Mouse (Mus musculus): ENCODE data around the gene Tmem184b.

DNA sequence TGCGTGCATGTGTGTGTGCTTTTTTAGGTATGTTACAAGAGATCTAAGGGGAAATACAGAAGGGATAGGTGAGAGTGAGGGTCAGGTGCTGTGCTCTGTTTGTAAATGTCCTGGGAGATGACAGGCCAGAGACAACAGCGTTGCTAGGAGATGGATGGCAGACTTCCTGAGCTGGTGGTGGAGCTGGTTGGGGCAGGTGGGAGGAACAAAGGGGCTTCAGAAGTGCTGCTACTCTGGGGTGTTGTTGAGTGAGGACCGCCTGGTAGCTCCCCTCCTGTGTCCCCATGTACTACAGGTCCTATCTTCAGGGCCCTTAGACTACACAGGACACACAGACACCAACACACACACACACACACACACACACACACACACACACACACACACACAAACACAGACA, 28.6 kb downstream of the Tmem184b start:
- no peak for TF ChIP-seq EP300 (IDR thresholded peaks at IDR 0.05; ENCODE audit: insufficient read depth, low read depth, low read length)
- TF ChIP-seq CTCF (IDR thresholded peaks at IDR 0.05): no peak

All from heart, adult 2 months (tissue).